Mouse (Mus musculus) cerebellum, postnatal 14 days (tissue): ENCODE data around the gene Ptprn2.

Experiments
- DNase-seq, 2 experiments: peaks; one replicate each; pipeline ENCODE4 v3.0.0; 2021; ENCODE audit warnings: mixed read lengths in 2 of 2

The Ptprn2 gene

GRCm38 (mm10) chr12:116908668-116909067 is 423.1 kb downstream of the Ptprn2 start:
- no peak for DNase-seq

- no peak for DNase-seq
Observed at GRCm38 (mm10) chr12:116916776-116917175, 431.3 kb downstream of the Ptprn2 start.

GRCm38 (mm10) chr12:116919185-116919584 is 433.7 kb downstream of the Ptprn2 start:
- no peak for DNase-seq

- peak; percentile 59 to 68 for DNase-seq
Observed at GRCm38 (mm10) chr12:116919691-116920526, 434.4 kb downstream of the Ptprn2 start.

- peak in 1 of 2 experiments; percentile 25 for DNase-seq
Observed at GRCm38 (mm10) chr12:116927115-116927514, 441.6 kb downstream of the Ptprn2 start.

GRCm38 (mm10) chr12:116927516-116927915 is 442.0 kb downstream of the Ptprn2 start:
- DNase-seq = no peak

- peak; percentile 25 to 47 for DNase-seq
Observed at GRCm38 (mm10) chr12:116938158-116938854, 452.8 kb downstream of the Ptprn2 start.

- peak; percentile 61 to 72 for DNase-seq
Observed at GRCm38 (mm10) chr12:116943883-116944282, 458.4 kb downstream of the Ptprn2 start.

GRCm38 (mm10) chr12:116948151-116948928 is 462.8 kb downstream of the Ptprn2 start:
- DNase-seq = no peak

- DNase-seq = no peak
Observed at GRCm38 (mm10) chr12:116949726-116950125, 464.2 kb downstream of the Ptprn2 start.

- no peak for DNase-seq
Observed at GRCm38 (mm10) chr12:116952452-116953205, 467.1 kb downstream of the Ptprn2 start.

GRCm38 (mm10) chr12:116959164-116959563 is 473.6 kb downstream of the Ptprn2 start:
- DNase-seq = no peak

- DNase-seq = peak in 1 of 2 experiments; percentile 21
Observed at GRCm38 (mm10) chr12:116963906-116964305, 478.4 kb downstream of the Ptprn2 start.

GRCm38 (mm10) chr12:116968215-116968939 is 482.9 kb downstream of the Ptprn2 start:
- peak in 1 of 2 experiments; percentile 15 for DNase-seq

- no peak for DNase-seq
Observed at GRCm38 (mm10) chr12:116975547-116975946, 490.0 kb downstream of the Ptprn2 start.

GRCm38 (mm10) chr12:116976981-116977380 is 491.5 kb downstream of the Ptprn2 start:
- no peak for DNase-seq

GRCm38 (mm10) chr12:116978201-116978600 is 492.7 kb downstream of the Ptprn2 start:
- no peak for DNase-seq

- DNase-seq = no peak
Observed at GRCm38 (mm10) chr12:116981315-116981714, 495.8 kb downstream of the Ptprn2 start.

- no peak for DNase-seq
Observed at GRCm38 (mm10) chr12:116989144-116989543, 503.6 kb downstream of the Ptprn2 start.

GRCm38 (mm10) chr12:117001546-117002148 is 516.1 kb downstream of the Ptprn2 start:
- DNase-seq = no peak
